Mouse (Mus musculus): Measurements from ENCODE around the gene Olfr1023. TPM values are rescaled to one million over a fixed set of nuclear protein-coding genes. Genes with fewer than 3 reads are reported as not detected.

The Olfr1023 gene
- total RNA-seq (2023) = not detected

DNA sequence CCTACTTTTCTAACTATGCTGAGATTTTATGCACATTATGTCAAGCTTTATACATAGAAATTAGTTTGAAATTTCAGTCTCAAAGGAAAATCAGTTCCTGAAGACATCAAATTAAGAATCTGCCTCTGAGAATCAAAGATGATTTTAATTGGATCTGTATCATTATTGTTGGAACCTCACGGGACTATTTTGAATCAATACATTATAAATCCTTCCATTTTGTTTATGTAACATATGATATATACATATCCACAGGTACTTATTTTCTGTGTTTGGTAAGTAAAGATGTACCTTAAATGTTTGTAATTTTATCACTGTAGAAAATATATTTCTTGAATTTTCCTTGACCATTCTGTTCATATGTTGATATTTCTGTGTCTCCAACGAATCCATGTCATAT is at the start of gene Olfr1023:
Gene Olfr1023 (plus strand): TSS at position 301 of the 400 bp plus-strand sequence.

DNA sequence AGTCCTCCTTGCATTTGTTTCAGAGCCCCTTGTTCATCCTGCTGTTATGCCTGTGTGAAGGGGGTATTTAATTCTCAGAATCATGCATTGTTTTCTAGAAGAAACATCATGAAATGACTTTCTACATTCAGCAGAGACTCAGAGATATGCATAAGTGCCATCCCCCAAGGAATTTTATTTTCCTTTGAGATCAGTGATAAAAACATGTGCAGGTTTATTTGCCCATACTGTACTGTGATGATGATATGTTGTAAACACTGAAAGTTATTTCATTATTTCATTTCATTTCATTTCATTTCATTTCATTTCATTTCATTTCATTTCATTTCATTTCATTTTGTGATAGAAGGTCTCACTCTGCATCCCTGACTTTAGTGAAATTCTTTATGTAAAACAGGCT is 40.1 kb upstream of the Olfr1023 start, which contains the start of gene Olfr1019:
Gene Olfr1019 (minus strand): TSS at position 101 of the 400 bp plus-strand sequence.

GRCm38 (mm10) chr2:85846730-85847129 is 38.7 kb upstream of the Olfr1023 start, which contains the start of gene Olfr1020:
TSS of gene Olfr1020 (plus strand) at chr2:85847030.

DNA sequence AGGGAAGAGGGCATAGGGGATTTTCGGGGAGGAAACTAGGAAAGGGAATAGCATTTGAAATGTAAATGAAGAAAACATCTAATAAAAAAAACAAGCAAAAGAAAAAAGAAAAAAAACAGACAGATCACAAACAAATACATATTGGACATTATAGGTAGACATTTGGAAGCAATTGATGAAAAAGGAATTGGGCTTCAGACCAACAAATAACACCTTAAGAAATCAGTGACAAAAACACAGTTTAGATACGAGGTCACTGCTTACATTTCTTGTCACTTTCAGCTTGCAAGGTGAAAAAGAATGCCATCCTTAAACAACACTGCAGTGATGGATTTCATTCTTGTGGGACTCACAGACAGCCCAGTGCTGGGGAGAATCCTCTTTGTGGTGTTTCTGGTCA is 17.1 kb upstream of the Olfr1023 start, which contains the start of gene Olfr1022:
Gene Olfr1022 (plus strand): TSS at position 301 of the 400 bp plus-strand sequence.

DNA sequence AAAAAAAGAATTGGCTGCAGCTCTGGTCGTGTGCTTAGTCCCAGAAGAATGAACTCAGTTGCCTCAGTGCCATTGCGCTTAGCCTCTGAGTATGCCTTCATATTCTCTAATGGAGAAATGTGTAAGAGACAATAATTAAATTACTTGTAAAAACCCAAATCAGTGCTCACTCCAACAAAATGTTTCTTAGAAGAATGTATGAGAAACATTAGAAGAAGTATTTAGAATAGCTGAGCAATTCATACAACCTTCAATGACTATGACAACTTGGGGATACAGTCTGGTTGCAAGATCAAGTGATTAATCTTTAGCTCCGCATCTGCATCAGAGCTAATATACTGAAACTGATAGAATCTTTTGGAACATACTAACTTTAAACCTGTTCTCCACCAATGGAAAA is 19.5 kb downstream of the Olfr1023 start, which contains the start of gene Olfr1024:
Gene Olfr1024 (minus strand): TSS at position 101 of the 400 bp plus-strand sequence.

GRCm38 (mm10) chr2:85914893-85915292 is 29.5 kb downstream of the Olfr1023 start, which contains the start of gene Olfr1025-ps1:
TSS of gene Olfr1025-ps1 (plus strand) at chr2:85915193.

GRCm38 (mm10) chr2:85921258-85921657 is 35.8 kb downstream of the Olfr1023 start, which contains the start of gene Olfr1026:
TSS of gene Olfr1026 (plus strand) at chr2:85921558.

Other genes with a start within 250 kb of the Olfr1023 start
- not detected for gene Olfr1002, start 234.9 kb upstream of the Olfr1023 start, total RNA-seq (2023)
- gene Olfr154, start 221.2 kb upstream of the Olfr1023 start, total RNA-seq (2023) = not detected
- gene Olfr1006, start 206.9 kb upstream of the Olfr1023 start, total RNA-seq (2023) = not detected
- not detected for gene Olfr1008, start 196.2 kb upstream of the Olfr1023 start, total RNA-seq (2023)
- gene Olfr1009, start 170.2 kb upstream of the Olfr1023 start, total RNA-seq (2023) = not detected
- not detected for gene Olfr1012, start 122.9 kb upstream of the Olfr1023 start, total RNA-seq (2023)
- not detected for gene Olfr1013, start 118.5 kb upstream of the Olfr1023 start, total RNA-seq (2023)
- gene Olfr1014, start 112.9 kb upstream of the Olfr1023 start, total RNA-seq (2023) = not detected
- not detected for gene Olfr1015, start 103.6 kb upstream of the Olfr1023 start, total RNA-seq (2023)
- not detected for gene Olfr1016, start 83.1 kb upstream of the Olfr1023 start, total RNA-seq (2023)
- gene Olfr1018, start 67.2 kb upstream of the Olfr1023 start, total RNA-seq (2023) = not detected
- not detected for gene Olfr1019, start 40.2 kb upstream of the Olfr1023 start, total RNA-seq (2023)
- gene Olfr1020, start 38.6 kb upstream of the Olfr1023 start, total RNA-seq (2023) = not detected
- not detected for gene Olfr1022, start 17.0 kb upstream of the Olfr1023 start, total RNA-seq (2023)
- gene Olfr1024, start 19.4 kb downstream of the Olfr1023 start, total RNA-seq (2023) = not detected
- gene Olfr1025-ps1, start 29.6 kb downstream of the Olfr1023 start, total RNA-seq (2023) = not detected
- not detected for gene Olfr1026, start 35.9 kb downstream of the Olfr1023 start, total RNA-seq (2023)
- not detected for gene Olfr1028, start 64.8 kb downstream of the Olfr1023 start, total RNA-seq (2023)
- gene Olfr1029, start 88.3 kb downstream of the Olfr1023 start, total RNA-seq (2023) = not detected
- gene Olfr1030, start 93.6 kb downstream of the Olfr1023 start, total RNA-seq (2023) = not detected
- gene Olfr1031, start 104.7 kb downstream of the Olfr1023 start, total RNA-seq (2023) = not detected
- not detected for gene Olfr1032, start 119.9 kb downstream of the Olfr1023 start, total RNA-seq (2023)
- not detected for gene Olfr1033, start 135.0 kb downstream of the Olfr1023 start, total RNA-seq (2023)
- not detected for gene Olfr1034, start 160.2 kb downstream of the Olfr1023 start, total RNA-seq (2023)
- not detected for gene Olfr1036, start 188.4 kb downstream of the Olfr1023 start, total RNA-seq (2023)
- not detected for gene Olfr1037, start 201.7 kb downstream of the Olfr1023 start, total RNA-seq (2023)

Data from B cell, adult 67 days (primary cell).